Mouse (Mus musculus): ENCODE data around the gene Ncapd3. TPM values are rescaled to one million over a fixed set of nuclear protein-coding genes. Genes with fewer than 3 reads are reported as not detected.

Ncapd3 gene
- total RNA-seq (2021) = 1 to 10 TPM; 6.2 to 7.3 TPM
- long read RNA-seq, experiment 1, full-length matches to known transcripts = 4 of 7 reads
- long read RNA-seq, experiment 1, partial matches to known transcripts = 2 of 7 reads
- long read RNA-seq, experiment 1, other reads (novel, unspliced or antisense) = 1 of 7 reads
- long read RNA-seq, experiment 2, full-length matches to known transcripts = 1 of 5 reads
- long read RNA-seq, experiment 2, partial matches to known transcripts = 0 of 5 reads
- long read RNA-seq, experiment 2, other reads (novel, unspliced or antisense) = 4 of 5 reads

GRCm38 (mm10) chr9:27029828-27030762 lies at the start of gene Ncapd3, which contains the start of gene Vps26b:
Gene Ncapd3, plus strand, starts transcription at chr9:27030175.
Gene Vps26b, minus strand, starts transcription at chr9:27030065.
- Histone ChIP-seq H3K27ac (peak within 1 kb of the TSS; percentile 99), H3K4me3 (peak within 1 kb of the TSS; percentile 100)
- intact Hi-C loops (cut with DNase I) = loop anchor here (1.0 kb wide), 1 partner anchor 31 kb away; the partner anchor contains the start of genes Acad8 and Thyn1
- DNase-seq = peak; percentile 98
- TF ChIP-seq CTCF (IDR thresholded peaks at IDR 0.05) = peak; percentile 24; the same call in 1 of the 2 replicates

- no peak for TF ChIP-seq CTCF (IDR thresholded peaks at IDR 0.05)
- Histone ChIP-seq H3K27ac (no peak overlapping the region), H3K4me3 (no peak overlapping the region)
- intact Hi-C loops (cut with DNase I) = no loop called here
- no peak for DNase-seq
These were observed 44.8 kb upstream of the Ncapd3 start for GRCm38 (mm10) chr9:26985090-26985613.

GRCm38 (mm10) chr9:26985668-26986277 lies 44.2 kb upstream of the Ncapd3 start:
- no peak for DNase-seq
- Histone ChIP-seq H3K27ac (no peak overlapping the region), H3K4me3 (no peak overlapping the region)
- no peak for TF ChIP-seq CTCF (IDR thresholded peaks at IDR 0.05)
- intact Hi-C loops (cut with DNase I) = no loop called here

GRCm38 (mm10) chr9:26990181-26990580 lies 39.8 kb upstream of the Ncapd3 start:
- intact Hi-C loops (cut with DNase I) = no loop called here
- TF ChIP-seq CTCF (IDR thresholded peaks at IDR 0.05) = no peak
- no peak for DNase-seq
- Histone ChIP-seq H3K27ac (no peak overlapping the region), H3K4me3 (no peak overlapping the region)

GRCm38 (mm10) chr9:26993118-26993517 lies 36.9 kb upstream of the Ncapd3 start:
- Histone ChIP-seq H3K4me3 (no peak overlapping the region), H3K27ac (peak overlapping the region; percentile 1; the same call in 1 of the 2 replicates)
- TF ChIP-seq CTCF (IDR thresholded peaks at IDR 0.05) = no peak
- DNase-seq = no peak
- intact Hi-C loops (cut with DNase I) = no loop called here

GRCm38 (mm10) chr9:26993900-26994299 lies 36.1 kb upstream of the Ncapd3 start:
- Histone ChIP-seq H3K27ac (no peak overlapping the region), H3K4me3 (no peak overlapping the region)
- intact Hi-C loops (cut with DNase I) = no loop called here
- no peak for DNase-seq
- no peak for TF ChIP-seq CTCF (IDR thresholded peaks at IDR 0.05)

- intact Hi-C loops (cut with DNase I) = no loop called here
- Histone ChIP-seq H3K4me3 (no peak overlapping the region), H3K27ac (no peak overlapping the region)
- TF ChIP-seq CTCF (IDR thresholded peaks at IDR 0.05) = no peak
- no peak for DNase-seq
These were observed 32.9 kb upstream of the Ncapd3 start for GRCm38 (mm10) chr9:26997062-26997461.

- intact Hi-C loops (cut with DNase I) = no loop called here
These were observed 32.5 kb upstream of the Ncapd3 start for GRCm38 (mm10) chr9:26997501-26997900.

GRCm38 (mm10) chr9:26998669-26999460 lies 31.1 kb upstream of the Ncapd3 start:
- Histone ChIP-seq H3K27ac (peak overlapping the region; percentile 94), H3K4me3 (peak overlapping the region; percentile 89)
- no peak for TF ChIP-seq CTCF (IDR thresholded peaks at IDR 0.05)
- DNase-seq = peak; percentile 38
- intact Hi-C loops (cut with DNase I) = loop anchor here (1.0 kb wide), 1 partner anchor 31 kb away; the partner anchor contains the start of genes Ncapd3 and Vps26b

More at GRCm38 (mm10) chr9:26997501-26997900, 32.5 kb upstream of the Ncapd3 start:
- Histone ChIP-seq H3K4me3 (no peak overlapping the region), H3K27ac (no peak overlapping the region)
- no peak for DNase-seq
- TF ChIP-seq CTCF (IDR thresholded peaks at IDR 0.05) = no peak

- peak; percentile 97 for DNase-seq
- H3K27ac ChIP-seq = peak within 1 kb of the TSS; percentile 94
- H3K4me3 ChIP-seq = peak within 1 kb of the TSS; percentile 89
- intact Hi-C loops (cut with DNase I) = loop anchor here (1.0 kb wide), 1 partner anchor 31 kb away; the partner anchor contains the start of genes Ncapd3 and Vps26b
- no peak for TF ChIP-seq CTCF (IDR thresholded peaks at IDR 0.05)
These were observed 30.2 kb upstream of the Ncapd3 start, which contains the start of the genes Acad8 and Thyn1 for GRCm38 (mm10) chr9:26999461-27000395. Gene Acad8, minus strand, starts transcription at chr9:26999566. Gene Thyn1, plus strand, starts transcription at chr9:26999710.

All from gastrocnemius, adult 2 months (tissue).